Mouse (Mus musculus) cerebellum, adult 11 months (tissue): ENCODE measurements around the gene Spata31d1c.

Experiments used
- DNase-seq: peaks from one replicate; pipeline ENCODE4 v3.0.0; 2022

Spata31d1c gene

DNA sequence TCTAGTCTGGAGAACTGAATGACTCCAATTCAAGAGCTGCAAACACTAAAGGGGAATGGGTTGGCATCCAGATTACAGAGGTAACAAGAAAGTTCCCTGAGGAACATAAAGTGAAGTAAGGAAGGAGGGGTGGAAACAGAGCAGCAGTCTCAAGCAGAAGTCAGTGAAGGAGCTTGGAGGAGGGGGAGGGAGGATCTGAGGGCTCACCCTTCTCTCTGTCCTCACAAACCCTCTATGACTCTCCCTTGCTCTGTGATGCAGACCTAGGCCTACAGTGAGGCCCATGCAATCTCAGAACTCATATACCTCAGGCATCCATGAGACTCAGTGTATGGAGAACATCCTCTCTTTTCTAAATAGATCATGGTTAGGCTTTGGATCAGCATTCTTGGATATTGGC, at the start of gene Spata31d1c:
TSS of gene Spata31d1c (plus strand) at position 301 of the 400 bp plus-strand sequence.
- DNase-seq = no peak

DNA sequence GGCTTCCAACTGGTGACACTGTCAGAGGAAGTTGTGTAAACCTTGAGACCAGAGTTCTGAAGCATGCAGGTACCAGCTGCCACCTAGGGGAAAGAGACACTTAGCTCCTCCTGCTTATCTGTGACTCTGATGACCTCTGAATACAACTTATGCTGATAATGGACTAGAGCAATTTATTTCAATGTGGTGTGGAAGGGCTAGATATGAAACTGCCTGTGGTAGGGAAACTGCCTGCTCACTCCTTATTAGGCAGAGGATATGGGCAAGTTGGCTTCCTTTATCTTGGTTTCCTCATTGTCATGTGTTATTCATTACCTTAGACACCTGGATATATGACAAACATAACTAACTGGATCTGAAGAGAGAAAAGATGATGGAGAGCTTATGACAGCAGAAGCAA, 44.0 kb upstream of the Spata31d1c start:
- no peak for DNase-seq

DNA sequence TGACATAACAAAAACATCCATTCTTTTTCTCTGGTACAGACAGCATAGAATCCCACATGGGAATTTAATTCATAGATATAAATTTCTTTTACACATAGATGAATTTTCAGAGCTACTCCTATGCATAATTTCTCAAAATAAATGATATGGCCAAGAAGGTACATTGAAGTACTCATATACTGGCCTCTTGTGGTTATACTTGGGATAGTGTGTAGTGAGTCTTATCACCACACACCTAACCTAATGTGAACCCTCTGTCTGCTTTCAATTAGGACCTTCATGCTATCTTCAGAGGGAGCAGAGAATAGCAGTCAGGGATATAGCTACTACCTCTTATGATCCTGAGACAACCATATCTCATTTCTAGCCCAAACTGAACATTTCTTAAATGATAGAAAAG, 27.4 kb upstream of the Spata31d1c start:
- DNase-seq = no peak

GRCm38 (mm10) chr13:65006760-65007159, 26.1 kb upstream of the Spata31d1c start:
- DNase-seq = no peak

DNA sequence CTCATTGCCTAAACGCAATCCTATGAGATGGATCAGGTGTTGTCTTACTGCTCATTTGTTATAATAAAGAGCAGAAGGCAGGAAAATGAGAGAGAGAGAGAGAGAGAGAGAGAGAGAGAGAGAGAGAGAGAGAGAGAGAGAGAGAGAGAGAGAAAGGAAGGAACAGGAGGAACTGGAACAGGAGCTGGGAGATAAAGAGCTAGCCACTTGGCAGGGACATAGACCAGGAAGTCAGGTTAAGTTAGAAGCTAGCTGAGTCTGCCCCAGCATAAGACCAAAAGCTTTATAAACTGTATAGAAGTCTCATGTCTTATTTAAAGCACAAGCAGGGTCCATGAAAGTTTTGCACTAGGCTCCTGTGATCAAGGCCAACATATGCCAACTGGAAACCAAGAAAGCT, 24.9 kb upstream of the Spata31d1c start:
- DNase-seq = no peak

GRCm38 (mm10) chr13:65011052-65011738, 21.7 kb upstream of the Spata31d1c start:
- no peak for DNase-seq

DNA sequence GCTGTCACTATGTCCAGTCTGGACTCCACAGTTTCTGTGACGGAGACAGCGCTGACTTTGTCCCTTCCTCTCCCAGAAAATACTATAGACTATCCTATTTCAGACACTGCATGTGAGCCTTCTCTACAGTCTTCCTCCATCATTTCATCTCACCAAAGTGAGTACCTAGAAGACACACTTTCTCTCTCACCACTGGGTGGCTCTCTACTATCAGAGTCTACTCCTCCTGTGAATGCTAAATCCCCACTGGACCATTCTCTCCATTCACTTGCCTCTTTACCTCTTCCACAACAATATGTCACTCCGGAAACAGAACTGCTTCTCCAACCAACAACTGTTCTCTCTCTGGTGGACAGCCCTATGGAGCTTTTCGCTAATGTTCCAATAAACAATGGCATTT, 2.2 kb downstream of the Spata31d1c start:
- DNase-seq = no peak

- no peak for DNase-seq
Observed at GRCm38 (mm10) chr13:65052660-65053059, 19.8 kb downstream of the Spata31d1c start, which contains the start of gene Prss47. Gene Prss47, minus strand, starts transcription at chr13:65052760.

GRCm38 (mm10) chr13:65069969-65070368, 37.1 kb downstream of the Spata31d1c start:
- DNase-seq = no peak
